ENCODE assay signal across 12 mouse cellular contexts in the genomic region with DNA sequence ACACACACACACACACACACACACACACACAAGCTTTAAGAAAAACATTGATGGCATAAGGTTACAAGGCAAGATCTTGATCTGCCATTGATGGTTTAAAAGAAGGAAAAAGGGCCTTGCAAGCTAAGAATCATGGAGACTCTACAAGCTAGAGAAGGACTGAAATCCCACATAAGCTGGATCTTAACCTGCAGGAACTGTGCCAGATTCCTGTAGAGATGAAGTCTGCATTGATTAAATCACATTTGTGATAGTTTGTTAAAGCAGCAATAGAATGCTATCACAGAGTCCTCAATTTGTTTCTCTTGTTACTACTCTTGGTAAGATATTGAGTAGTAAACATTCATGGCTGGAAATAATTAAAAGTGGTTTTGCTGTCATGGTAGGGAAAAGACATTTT.
"Had no signal": no experiment of that assay in that cellular context is flagged by ENCODE, and none has a peak within 500 bp of the region (broad histone marks: within the 10 kb centered on the region; RNA-seq: fewer than 3 reads in every experiment).

No protein-coding gene starts in this region.

- DNase-seq: left cerebral cortex, postnatal 4 days; liver; liver, embryonic 13.5 days; liver, postnatal 0 days; lung, adult 18-20 months; lung, adult 2 months; lung, embryonic 14.5 days; lung, postnatal 10 days; lung, postnatal 14 days; lung, postnatal 36 days; lung, postnatal 4 days; midbrain, embryonic 14.5 days had no signal
